Mouse (Mus musculus) bone marrow, adult 2 months (tissue): Measurements from ENCODE around the gene Apobec1.

Source experiments
- CTCF ChIP-seq: fragments of 200-500 bp; IDR thresholded peaks from 2 replicates; pipeline ENCODE4 v1.5.1; 2011; ENCODE audit warnings: low read length, control low read depth; ENCODE audit not compliant: control insufficient read depth, insufficient read depth
- POLR2A ChIP-seq: fragments of 200-500 bp; IDR thresholded peaks from 2 replicates; pipeline ENCODE4 v1.6.1; 2011; ENCODE audit warnings: low read depth, mild to moderate bottlenecking, control low read depth, low read length, borderline replicate concordance; ENCODE audit not compliant: control insufficient read depth

- TF ChIP-seq CTCF (no peak), POLR2A (no peak)
Measured at GRCm38 (mm10) chr6:122608434-122609376, 6.5 kb upstream of the Apobec1 start.
